Mouse (Mus musculus) frontal cortex, postnatal 14 days (tissue): Measurements from ENCODE around the gene Gm14569.

Source experiments
- DNase-seq, 2 experiments: peaks; one replicate each; pipeline ENCODE4 v3.0.0; 2022; ENCODE audit warnings: low spot score in 2 of 2

The Gm14569 gene

GRCm38 (mm10) chrX:36491730-36492129 is at the start of gene Gm14569:
Gm14569 (minus strand) TSS chrX:36491830.
- no peak for DNase-seq

- DNase-seq, result peak; percentile 40 to 74
Measured at GRCm38 (mm10) chrX:36534514-36534913, 42.9 kb upstream of the Gm14569 start.

GRCm38 (mm10) chrX:36533744-36534143 is 42.1 kb upstream of the Gm14569 start:
- DNase-seq, result no peak

GRCm38 (mm10) chrX:36530251-36530650 is 38.6 kb upstream of the Gm14569 start:
- DNase-seq, result no peak

GRCm38 (mm10) chrX:36523729-36524128 is 32.1 kb upstream of the Gm14569 start:
- DNase-seq, result no peak

GRCm38 (mm10) chrX:36513726-36514125 is 22.1 kb upstream of the Gm14569 start:
- DNase-seq, result no peak

GRCm38 (mm10) chrX:36513231-36513630 is 21.6 kb upstream of the Gm14569 start:
- DNase-seq, result no peak

- no peak for DNase-seq
Measured at GRCm38 (mm10) chrX:36506863-36507262, 15.2 kb upstream of the Gm14569 start.

- no peak for DNase-seq
Measured at GRCm38 (mm10) chrX:36489506-36489905, 2.1 kb downstream of the Gm14569 start.

- DNase-seq, result no peak
Measured at GRCm38 (mm10) chrX:36487996-36488395, 3.6 kb downstream of the Gm14569 start.

- no peak for DNase-seq
Measured at GRCm38 (mm10) chrX:36474873-36475272, 16.8 kb downstream of the Gm14569 start.

- no peak for DNase-seq
Measured at GRCm38 (mm10) chrX:36474103-36474751, 17.4 kb downstream of the Gm14569 start.

GRCm38 (mm10) chrX:36456031-36456430 is 35.6 kb downstream of the Gm14569 start:
- DNase-seq, result no peak

GRCm38 (mm10) chrX:36437932-36438331 is 53.7 kb downstream of the Gm14569 start:
- DNase-seq, result no peak

GRCm38 (mm10) chrX:36434993-36435392 is 56.6 kb downstream of the Gm14569 start:
- no peak for DNase-seq

GRCm38 (mm10) chrX:36419153-36419552 is 72.5 kb downstream of the Gm14569 start:
- no peak for DNase-seq

- no peak for DNase-seq
Measured at GRCm38 (mm10) chrX:36402316-36402715, 89.3 kb downstream of the Gm14569 start.

- no peak for DNase-seq
Measured at GRCm38 (mm10) chrX:36400980-36401379, 90.7 kb downstream of the Gm14569 start, which contains the start of gene Gm6268. Gm6268 (plus strand) TSS chrX:36401280.

- no peak for DNase-seq
Measured at GRCm38 (mm10) chrX:36393279-36393678, 98.4 kb downstream of the Gm14569 start.

- no peak for DNase-seq
Measured at GRCm38 (mm10) chrX:36392672-36393071, 99.0 kb downstream of the Gm14569 start.

- no peak for DNase-seq
Measured at GRCm38 (mm10) chrX:36390503-36390902, 101.1 kb downstream of the Gm14569 start.

GRCm38 (mm10) chrX:36389971-36390370 is 101.7 kb downstream of the Gm14569 start:
- DNase-seq, result peak; percentile 15 to 16

GRCm38 (mm10) chrX:36385340-36385739 is 106.3 kb downstream of the Gm14569 start:
- DNase-seq, result no peak
